Mouse (Mus musculus): ENCODE data around the gene Bcl2l13. TPM values are rescaled to one million over a fixed set of nuclear protein-coding genes. Genes with fewer than 3 reads are reported as not detected.
"Not testable (repeated sequence)": the region's sequence is repeated elsewhere in the genome, so short reads cannot be mapped to it uniquely, and the experiment has no call there.

Gene Bcl2l13
- polyA plus RNA-seq, 1 experiment, result 17.3 TPM

DNA sequence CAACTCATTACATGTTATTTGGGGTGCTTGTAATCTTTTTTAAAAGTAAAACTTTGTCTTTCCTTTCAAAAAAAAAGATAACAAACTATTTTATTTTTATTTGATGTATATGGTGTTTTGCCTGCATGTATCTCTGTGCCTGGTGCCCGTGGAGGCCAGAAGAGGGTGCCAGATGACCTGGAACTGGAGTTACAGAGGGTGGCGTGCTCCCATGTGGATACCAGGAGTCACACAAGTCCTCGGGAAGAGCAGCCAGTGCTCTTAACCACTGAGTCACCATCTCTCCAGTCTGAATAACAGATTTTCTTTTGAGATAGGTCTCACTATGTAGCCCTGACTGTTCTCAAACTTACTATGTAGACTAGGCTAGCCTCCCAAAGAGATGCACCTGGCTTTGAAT, 73.5 kb downstream of the Bcl2l13 start:
- 82% methylated on average over 3 of the region's 3 CpGs for WGBS
- H3K4me1 ChIP-seq (ENCODE audit: control insufficient read depth, insufficient read depth, low read length), result peaks cover 3% of the 10 kb centered on the region; the same call in 1 of the 2 replicates
- TF ChIP-seq CTCF (IDR thresholded peaks at IDR 0.05; ENCODE audit: insufficient read depth, low read length) (no peak), POLR2A (IDR thresholded peaks at IDR 0.05; ENCODE audit: borderline replicate concordance, extremely low read depth, low read depth, low read length) (no peak)
- H3K4me3 ChIP-seq (replicated peaks; ENCODE audit: extremely low read depth, low read depth, low read length), result no peak overlapping the region
- no peak for DNase-seq

DNA sequence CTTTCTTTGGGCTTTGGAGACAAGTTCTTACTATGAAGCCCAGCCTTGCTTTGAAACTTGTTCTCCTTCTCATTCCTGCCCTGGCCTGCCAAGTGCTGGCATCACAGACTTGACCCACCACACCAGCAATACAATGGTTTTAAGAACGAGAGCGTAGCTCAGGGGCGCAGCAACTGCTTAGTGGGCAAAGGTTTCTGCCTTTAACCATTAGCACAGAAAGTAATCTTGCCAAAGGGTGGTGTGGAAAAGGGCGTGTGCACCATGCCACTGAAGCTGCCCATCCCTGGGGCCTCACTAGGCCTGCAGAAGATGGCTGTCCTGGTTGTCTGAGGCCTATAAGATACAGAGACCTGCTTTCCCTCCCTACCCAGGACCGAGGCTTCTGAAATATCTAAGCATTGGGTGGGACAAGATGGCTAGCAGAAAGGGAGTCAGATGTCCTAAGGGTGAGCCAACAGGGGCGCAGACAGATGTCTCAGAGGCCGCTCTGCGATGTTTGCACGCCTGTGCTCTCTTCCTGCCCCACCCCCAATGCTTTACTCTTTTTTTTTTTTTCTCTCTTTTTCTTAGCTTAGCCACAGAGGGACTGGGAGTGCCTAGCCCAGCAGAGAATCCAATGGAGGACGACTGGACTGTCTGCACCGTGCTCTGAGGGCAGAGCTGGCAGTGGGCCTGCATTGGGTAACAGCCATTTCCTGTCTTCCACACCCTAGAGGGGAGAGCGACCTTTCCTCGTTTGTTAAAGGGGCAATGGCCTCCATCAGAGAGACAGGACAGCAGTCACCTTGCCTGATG, 75.4 kb downstream of the Bcl2l13 start:
- TF ChIP-seq CTCF (IDR thresholded peaks at IDR 0.05; ENCODE audit: insufficient read depth, low read length) (no peak), POLR2A (IDR thresholded peaks at IDR 0.05; ENCODE audit: borderline replicate concordance, extremely low read depth, low read depth, low read length) (no peak)
- Histone ChIP-seq H3K4me3 (replicated peaks; ENCODE audit: extremely low read depth, low read depth, low read length) (no peak overlapping the region), H3K4me1 (ENCODE audit: control insufficient read depth, insufficient read depth, low read length) (peaks cover 3% of the 10 kb centered on the region; the same call in 1 of the 2 replicates)
- 48% methylated on average over 13 of the region's 13 CpGs for WGBS
- peak; percentile 33 for DNase-seq

DNA sequence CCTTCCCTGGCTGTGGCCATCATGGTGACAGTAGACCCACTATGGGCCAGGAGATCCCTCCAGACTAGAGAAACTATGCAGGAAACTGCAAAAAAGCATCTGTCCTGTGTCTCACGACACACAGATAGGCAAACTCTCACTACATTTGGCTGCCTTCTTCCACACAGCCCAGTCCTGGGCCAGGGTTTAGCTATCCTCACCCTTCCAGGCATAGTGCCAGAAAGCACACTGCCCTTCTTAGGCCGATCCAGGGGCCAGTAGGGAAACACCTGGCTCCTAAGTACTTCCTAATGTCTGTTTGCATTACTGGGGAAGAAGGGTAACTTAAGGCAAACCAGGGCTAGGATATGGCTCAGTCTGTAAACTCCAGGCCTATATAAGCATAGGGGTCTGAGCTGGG, 76.9 kb downstream of the Bcl2l13 start:
- DNase-seq, result no peak
- H3K4me1 ChIP-seq (ENCODE audit: control insufficient read depth, insufficient read depth, low read length), result peaks cover 3% of the 10 kb centered on the region; the same call in 1 of the 2 replicates
- TF ChIP-seq POLR2A (IDR thresholded peaks at IDR 0.05; ENCODE audit: borderline replicate concordance, extremely low read depth, low read depth, low read length) (no peak), CTCF (IDR thresholded peaks at IDR 0.05; ENCODE audit: insufficient read depth, low read length) (no peak)
- no peak overlapping the region for H3K4me3 ChIP-seq (replicated peaks; ENCODE audit: extremely low read depth, low read depth, low read length)
- WGBS, result 33% methylated on average over 2 of the region's 2 CpGs

DNA sequence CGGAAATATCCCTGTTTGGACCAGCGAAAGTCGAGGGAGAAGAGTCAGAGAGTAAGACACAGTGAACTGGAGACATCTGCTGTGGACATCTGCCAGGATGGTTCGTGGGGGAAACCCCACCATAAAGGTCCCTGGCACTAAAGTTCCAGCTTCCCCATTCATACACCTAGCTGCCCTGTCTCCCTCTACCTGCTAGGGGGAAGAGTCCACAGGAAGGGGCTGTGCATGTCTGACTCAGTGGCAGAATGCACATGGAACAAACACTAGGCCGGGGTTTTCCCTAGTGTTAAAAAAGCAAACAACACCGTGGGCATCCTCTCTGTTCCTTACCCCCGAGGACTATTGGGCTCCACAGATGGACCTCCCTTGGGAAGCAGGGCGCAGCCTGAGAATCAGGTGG, 77.8 kb downstream of the Bcl2l13 start:
- no peak for DNase-seq
- 80% methylated on average over 8 of the region's 8 CpGs for WGBS
- TF ChIP-seq POLR2A (IDR thresholded peaks at IDR 0.05; ENCODE audit: borderline replicate concordance, extremely low read depth, low read depth, low read length), result no peak
- TF ChIP-seq CTCF (IDR thresholded peaks at IDR 0.05; ENCODE audit: insufficient read depth, low read length), result no peak
- Histone ChIP-seq H3K4me3 (replicated peaks; ENCODE audit: extremely low read depth, low read depth, low read length) (no peak overlapping the region), H3K4me1 (ENCODE audit: control insufficient read depth, insufficient read depth, low read length) (peaks cover 3% of the 10 kb centered on the region; the same call in 1 of the 2 replicates)

DNA sequence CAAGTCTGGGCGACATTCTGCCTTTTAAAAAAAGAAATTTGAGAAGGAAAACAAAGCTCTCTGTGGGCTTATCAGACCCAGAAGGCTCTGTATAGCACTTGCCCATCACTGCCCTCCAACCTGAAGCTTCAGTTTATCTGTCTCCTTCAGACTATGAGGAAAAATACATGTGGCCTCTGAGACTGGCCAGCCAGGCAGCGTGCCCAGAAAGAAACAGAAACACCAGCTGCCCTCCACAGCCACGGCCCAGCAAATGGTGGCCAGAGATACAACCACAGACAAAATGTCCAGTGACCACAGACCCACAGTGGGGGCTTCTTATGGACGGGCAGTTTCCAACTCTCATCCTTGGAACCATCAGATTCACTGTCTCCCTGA, 78.5 kb downstream of the Bcl2l13 start:
- DNase-seq, result no peak
- TF ChIP-seq POLR2A (IDR thresholded peaks at IDR 0.05; ENCODE audit: borderline replicate concordance, extremely low read depth, low read depth, low read length) (no peak), CTCF (IDR thresholded peaks at IDR 0.05; ENCODE audit: insufficient read depth, low read length) (no peak)
- Histone ChIP-seq H3K4me1 (ENCODE audit: control insufficient read depth, insufficient read depth, low read length) (peaks cover 3% of the 10 kb centered on the region; the same call in 1 of the 2 replicates), H3K4me3 (replicated peaks; ENCODE audit: extremely low read depth, low read depth, low read length) (no peak overlapping the region)
- 63% methylated on average over 4 of the region's 4 CpGs for WGBS

DNA sequence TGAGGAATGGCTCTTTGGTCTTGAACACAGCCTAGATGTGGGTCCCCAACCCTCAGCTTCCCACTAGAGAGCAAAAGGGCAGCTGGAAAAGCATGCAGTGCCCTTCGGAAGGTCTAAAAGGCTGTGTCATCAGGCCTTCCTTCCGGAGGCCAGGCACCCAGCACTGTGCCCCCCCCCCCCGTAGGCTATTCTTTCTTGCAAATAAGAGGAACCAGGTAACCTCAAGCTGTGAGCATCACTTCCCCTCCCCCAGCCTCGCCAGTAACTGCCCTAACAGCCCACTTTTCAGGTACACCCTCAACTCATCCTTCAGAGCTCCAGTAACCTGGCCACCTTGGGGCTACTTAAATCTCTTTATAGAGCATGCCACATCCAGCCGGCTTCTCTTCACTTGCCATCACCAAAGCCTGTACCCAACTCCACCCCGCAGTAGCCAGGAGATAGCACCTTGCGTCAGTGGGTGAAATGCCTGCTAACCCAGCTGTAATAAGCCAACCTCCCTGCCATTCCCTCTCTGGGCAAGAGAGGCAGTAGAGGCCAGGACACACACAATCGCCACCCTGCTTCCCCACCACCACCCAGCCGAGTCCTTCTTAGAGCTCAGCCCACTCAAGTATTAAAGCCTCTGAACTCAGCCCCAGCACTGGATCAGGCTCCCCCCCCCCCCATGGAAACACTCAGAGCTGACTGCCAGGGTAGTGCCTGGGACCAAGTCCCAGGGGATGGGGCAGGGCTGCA, 79.1 kb downstream of the Bcl2l13 start:
- DNase-seq, result peak; percentile 23

DNA sequence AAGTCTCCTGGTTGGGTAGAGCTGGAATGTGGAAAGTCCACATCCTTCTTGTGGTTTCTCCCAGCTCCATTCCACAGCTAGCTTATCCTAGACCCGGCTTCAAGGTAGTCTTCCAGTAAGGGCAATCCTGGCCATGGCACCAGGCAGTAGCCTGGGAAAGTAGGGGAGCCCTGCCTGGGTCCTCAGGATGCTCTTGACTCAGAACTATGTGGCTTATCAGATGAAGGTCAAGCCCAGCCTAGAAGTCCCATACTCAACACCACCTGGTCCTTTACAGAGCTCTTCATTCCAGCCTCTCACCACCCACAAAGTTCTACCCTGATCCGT, 79.6 kb downstream of the Bcl2l13 start:
- no peak for DNase-seq
- Histone ChIP-seq H3K4me3 (replicated peaks; ENCODE audit: extremely low read depth, low read depth, low read length) (no peak overlapping the region), H3K4me1 (ENCODE audit: control insufficient read depth, insufficient read depth, low read length) (peaks cover 3% of the 10 kb centered on the region; the same call in 1 of the 2 replicates)
- TF ChIP-seq CTCF (IDR thresholded peaks at IDR 0.05; ENCODE audit: insufficient read depth, low read length) (no peak), POLR2A (IDR thresholded peaks at IDR 0.05; ENCODE audit: borderline replicate concordance, extremely low read depth, low read depth, low read length) (no peak)
- WGBS, result 57% methylated on average over 2 of the region's 2 CpGs

More for the DNA sequence above, 79.1 kb downstream of the Bcl2l13 start:
- Histone ChIP-seq H3K4me1 (ENCODE audit: control insufficient read depth, insufficient read depth, low read length) (peaks cover 3% of the 10 kb centered on the region; the same call in 1 of the 2 replicates), H3K4me3 (replicated peaks; ENCODE audit: extremely low read depth, low read depth, low read length) (no peak overlapping the region)
- 37% methylated on average over 9 of the region's 9 CpGs for WGBS
- no peak for TF ChIP-seq POLR2A (IDR thresholded peaks at IDR 0.05; ENCODE audit: borderline replicate concordance, extremely low read depth, low read depth, low read length)
- TF ChIP-seq CTCF (IDR thresholded peaks at IDR 0.05; ENCODE audit: insufficient read depth, low read length), result peak; percentile 61; the same call in 1 of the 2 replicates

DNA sequence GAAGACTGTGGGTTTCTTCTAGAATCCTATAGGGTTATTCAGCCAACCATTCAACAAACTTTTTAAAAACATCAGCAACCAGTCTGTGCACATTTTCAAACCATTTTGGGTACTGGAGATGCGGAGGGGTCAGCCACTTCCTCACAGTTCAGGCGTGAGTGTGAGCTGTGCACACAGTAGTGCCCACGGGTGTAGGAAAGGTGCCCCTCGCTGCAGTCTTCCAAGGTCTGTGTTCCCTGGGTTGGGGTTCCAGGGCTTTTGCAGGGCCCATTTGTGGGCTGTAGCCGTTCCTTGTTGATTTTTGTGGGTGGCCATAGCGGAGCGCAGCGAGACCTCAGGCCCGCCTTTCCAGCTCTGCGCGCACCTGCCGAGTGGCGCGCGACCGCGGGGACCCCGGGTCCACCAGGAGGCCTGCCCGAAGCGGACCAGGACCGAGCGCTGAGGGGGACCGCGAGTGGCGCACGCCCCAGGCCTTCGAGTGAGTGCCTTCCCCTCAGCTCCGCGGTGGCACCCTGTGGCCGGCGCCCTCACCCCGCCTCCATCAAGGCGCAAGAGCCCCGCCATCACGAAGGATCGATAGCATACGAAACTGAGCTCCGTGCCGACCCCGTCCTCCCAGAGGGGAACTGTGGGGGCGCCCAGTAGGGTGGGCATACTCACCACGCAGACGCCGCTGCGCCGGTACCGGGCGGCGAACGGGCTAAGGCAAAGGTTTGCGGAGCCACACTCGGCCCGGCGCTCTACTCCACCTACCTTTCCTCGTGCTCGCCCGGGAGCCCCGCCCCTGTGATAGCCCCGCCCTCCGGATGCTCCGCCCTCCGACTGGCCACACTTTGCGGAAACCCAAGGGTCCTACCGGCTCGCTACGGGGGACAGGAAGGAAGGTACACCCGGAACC, 80.3 kb downstream of the Bcl2l13 start, which contains the start of gene Bid:
TSS of gene Bid (minus strand) at position 780 of the 898 bp plus-strand sequence.
- Histone ChIP-seq H3K4me1 (ENCODE audit: control insufficient read depth, insufficient read depth, low read length) (peaks cover 3% of the 10 kb centered on the region; the same call in 1 of the 2 replicates), H3K4me3 (replicated peaks; ENCODE audit: extremely low read depth, low read depth, low read length) (peak within 1 kb of the TSS; percentile 73)
- DNase-seq, result peak; percentile 93
- WGBS, result 3% methylated on average over 67 of the region's 67 CpGs
- TF ChIP-seq CTCF (IDR thresholded peaks at IDR 0.05; ENCODE audit: insufficient read depth, low read length) (no peak), POLR2A (IDR thresholded peaks at IDR 0.05; ENCODE audit: borderline replicate concordance, extremely low read depth, low read depth, low read length) (peak; percentile 25; the same call in 1 of the 2 replicates)

DNA sequence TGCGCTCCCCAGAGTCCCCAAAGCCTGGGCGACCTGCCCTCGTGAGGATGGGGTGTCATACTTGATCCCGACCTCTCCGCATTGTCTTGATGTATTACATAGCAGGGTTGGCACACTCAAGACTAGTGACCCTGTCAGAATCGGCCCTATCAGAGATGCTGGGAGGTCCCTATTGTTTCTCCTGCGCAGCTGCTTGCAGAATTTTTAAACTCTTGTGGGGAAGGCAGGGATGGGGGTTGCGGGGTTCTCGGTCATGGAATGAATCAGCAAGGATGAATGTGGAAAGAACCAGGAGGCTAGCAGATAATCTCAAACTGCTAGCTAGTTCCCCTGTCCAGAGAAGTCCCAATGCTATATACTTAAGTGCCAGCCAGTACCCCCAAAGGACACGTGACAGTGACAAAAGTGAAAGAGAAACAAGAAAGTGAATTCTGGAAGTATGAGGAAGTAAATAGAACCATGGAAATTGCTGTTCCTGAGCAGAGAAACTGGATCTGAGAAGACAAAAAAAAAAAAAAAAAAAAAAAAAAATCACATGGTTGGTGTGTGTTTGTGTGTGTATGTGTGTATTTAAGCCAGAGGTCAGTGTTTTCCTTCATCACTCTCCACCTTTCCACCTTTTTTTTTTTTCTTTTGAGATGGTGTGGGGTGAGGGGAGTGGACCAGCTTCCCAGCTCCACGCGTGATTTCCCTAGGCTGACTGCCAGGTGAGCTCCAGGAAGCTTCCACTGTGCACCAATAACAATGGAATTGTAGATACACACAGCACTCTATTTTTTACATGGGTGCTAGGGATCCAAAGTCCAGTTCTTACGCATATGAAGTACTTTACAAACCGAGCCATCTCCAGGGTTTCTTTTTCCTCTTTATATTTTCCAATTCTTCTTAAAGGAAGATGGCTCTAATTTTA, 81.2 kb downstream of the Bcl2l13 start:
- 9% methylated on average over 13 of the region's 14 CpGs for WGBS
- not testable (repeated sequence) for H3K4me1 ChIP-seq (ENCODE audit: control insufficient read depth, insufficient read depth, low read length)
- DNase-seq, result peak; percentile 25
- peak overlapping the region; percentile 73 for H3K4me3 ChIP-seq (replicated peaks; ENCODE audit: extremely low read depth, low read depth, low read length)
